Mouse (Mus musculus): ENCODE measurements at regions not wholly inside any gene's neighbourhood (a gene's known extent, or its start where the extent isn't known, plus 50 kb on each side); places are given as distances from the start of the nearest gene placed in this dataset.

GRCm38 (mm10) chr10:47185487-47185886 is 1607.9 kb downstream of the Hace1 start:
- no peak for DNase-seq

GRCm38 (mm10) chr10:47216204-47216603 is 1638.6 kb downstream of the Hace1 start:
- Histone ChIP-seq H3K36me3 (ENCODE audit: control insufficient read depth, insufficient read depth, low read length) (no peaks in the 10 kb centered on the region), H3K4me2 (ENCODE audit: low read length) (no peak overlapping the region), H3K4me3 (replicated peaks; ENCODE audit: low read depth, low read length) (no peak overlapping the region), H3K9ac (replicated peaks; ENCODE audit: low read length) (no peak overlapping the region), H3K27me3 (ENCODE audit: control insufficient read depth, insufficient read depth, low read length) (no peaks in the 10 kb centered on the region), H3K27ac (replicated peaks; ENCODE audit: low read depth, low read length) (no peak overlapping the region), H3K9me3 (ENCODE audit: control insufficient read depth, low read length) (0 out of 2 replicates have a peak, but pooled peaks cover 3% of the 10 kb centered on the region), H3K4me1 (ENCODE audit: control insufficient read depth, insufficient read depth, low read length) (no peaks in the 10 kb centered on the region)
- DNase-seq (no peak), ATAC-seq (ENCODE audit: low FRiP score, low TSS enrichment) (no peak)
- 54% methylated on average over 2 of the region's 2 CpGs for WGBS

More at GRCm38 (mm10) chr10:47185487-47185886, 1607.9 kb downstream of the Hace1 start:
- no peak overlapping the region for H3K9ac ChIP-seq (replicated peaks; ENCODE audit: low read length)
- 78% methylated on average over 3 of the region's 3 CpGs for WGBS
- no peak overlapping the region for H3K27ac ChIP-seq (replicated peaks; ENCODE audit: low read depth, low read length)
- no peaks in the 10 kb centered on the region for H3K36me3 ChIP-seq (ENCODE audit: control insufficient read depth, insufficient read depth, low read length)
- no peaks in the 10 kb centered on the region for H3K4me1 ChIP-seq (ENCODE audit: control insufficient read depth, insufficient read depth, low read length)
- H3K9me3 ChIP-seq (ENCODE audit: control insufficient read depth, low read length): no peaks in the 10 kb centered on the region
- H3K4me2 ChIP-seq (ENCODE audit: low read length): no peak overlapping the region
- ATAC-seq (ENCODE audit: low FRiP score, low TSS enrichment): no peak
- no peak overlapping the region for H3K4me3 ChIP-seq (replicated peaks; ENCODE audit: low read depth, low read length)
- H3K27me3 ChIP-seq (ENCODE audit: control insufficient read depth, insufficient read depth, low read length): no peaks in the 10 kb centered on the region

GRCm38 (mm10) chr10:47263039-47263438 is 1685.4 kb downstream of the Hace1 start:
- DNase-seq (no peak), ATAC-seq (ENCODE audit: low FRiP score, low TSS enrichment) (no peak)
- no peak overlapping the region for H3K4me3 ChIP-seq (replicated peaks; ENCODE audit: low read depth, low read length)
- H3K9ac ChIP-seq (replicated peaks; ENCODE audit: low read length): no peak overlapping the region
- H3K4me2 ChIP-seq (ENCODE audit: low read length): no peak overlapping the region
- WGBS: 79% methylated on average over 3 of the region's 3 CpGs
- H3K27me3 ChIP-seq (ENCODE audit: control insufficient read depth, insufficient read depth, low read length): no peaks in the 10 kb centered on the region
- H3K36me3 ChIP-seq (ENCODE audit: control insufficient read depth, insufficient read depth, low read length): no peaks in the 10 kb centered on the region
- H3K27ac ChIP-seq (replicated peaks; ENCODE audit: low read depth, low read length): no peak overlapping the region
- no peaks in the 10 kb centered on the region for H3K4me1 ChIP-seq (ENCODE audit: control insufficient read depth, insufficient read depth, low read length)
- no peaks in the 10 kb centered on the region for H3K9me3 ChIP-seq (ENCODE audit: control insufficient read depth, low read length)

- ATAC-seq (ENCODE audit: low FRiP score, low TSS enrichment) (no peak), DNase-seq (peak; percentile 13)
- no peak overlapping the region for H3K4me2 ChIP-seq (ENCODE audit: low read length)
- H3K9ac ChIP-seq (replicated peaks; ENCODE audit: low read length): no peak overlapping the region
- no peaks in the 10 kb centered on the region for H3K9me3 ChIP-seq (ENCODE audit: control insufficient read depth, low read length)
- H3K4me1 ChIP-seq (ENCODE audit: control insufficient read depth, insufficient read depth, low read length): no peaks in the 10 kb centered on the region
- 28% methylated on average over 2 of the region's 2 CpGs for WGBS
- no peaks in the 10 kb centered on the region for H3K27me3 ChIP-seq (ENCODE audit: control insufficient read depth, insufficient read depth, low read length)
- no peaks in the 10 kb centered on the region for H3K36me3 ChIP-seq (ENCODE audit: control insufficient read depth, insufficient read depth, low read length)
- no peak overlapping the region for H3K4me3 ChIP-seq (replicated peaks; ENCODE audit: low read depth, low read length)
- H3K27ac ChIP-seq (replicated peaks; ENCODE audit: low read depth, low read length): no peak overlapping the region
Observed at GRCm38 (mm10) chr10:47285700-47286099, 1708.1 kb downstream of the Hace1 start.

- H3K27me3 ChIP-seq (ENCODE audit: control insufficient read depth, insufficient read depth, low read length): no peaks in the 10 kb centered on the region
- H3K9me3 ChIP-seq (ENCODE audit: control insufficient read depth, low read length): no peaks in the 10 kb centered on the region
- no peak overlapping the region for H3K4me2 ChIP-seq (ENCODE audit: low read length)
- H3K36me3 ChIP-seq (ENCODE audit: control insufficient read depth, insufficient read depth, low read length): no peaks in the 10 kb centered on the region
- H3K27ac ChIP-seq (replicated peaks; ENCODE audit: low read depth, low read length): no peak overlapping the region
- H3K4me3 ChIP-seq (replicated peaks; ENCODE audit: low read depth, low read length): no peak overlapping the region
- DNase-seq (no peak), ATAC-seq (ENCODE audit: low FRiP score, low TSS enrichment) (no peak)
- H3K9ac ChIP-seq (replicated peaks; ENCODE audit: low read length): no peak overlapping the region
- H3K4me1 ChIP-seq (ENCODE audit: control insufficient read depth, insufficient read depth, low read length): no peaks in the 10 kb centered on the region
Observed at GRCm38 (mm10) chr10:47300097-47300496, 1722.5 kb downstream of the Hace1 start.
